In genomic region chr3:126045992-126046786, GRCm38 (mm10) we compare ENCODE assay signal across 13 mouse cellular contexts.
DNase-seq lines count a peak whose midpoint lies in the region; ATAC-seq and TF ChIP-seq lines count a peak whose summit lies in the region.
"Had no signal": no experiment of that assay in that cellular context is flagged by ENCODE, and none has a peak within 500 bp of the region (broad histone marks: within the 10 kb centered on the region; RNA-seq: fewer than 3 reads in every experiment).

No protein-coding gene starts in this region.

- H3K27me3 ChIP-seq in forebrain, postnatal 0 days (ENCODE audit: insufficient read depth, low read length) = no peaks in the 10 kb centered on the region
- H3K27me3 ChIP-seq in forebrain, embryonic 11.5 days (ENCODE audit: control insufficient read depth, insufficient read depth, low read length) = no peaks in the 10 kb centered on the region
- H3K27me3 ChIP-seq in embryonic facial prominence, embryonic 14.5 days (replicated peaks; ENCODE audit: control insufficient read depth, insufficient read depth, low read length) = no peaks in the 10 kb centered on the region
- no peaks in the 10 kb centered on the region for H3K27me3 ChIP-seq in myocyte (ENCODE audit: control insufficient read depth, insufficient read depth, insufficient read length)
- no peaks in the 10 kb centered on the region for H3K27me3 ChIP-seq in liver, embryonic 11.5 days (replicated peaks; ENCODE audit: control insufficient read depth, insufficient read depth, low read length)
- H3K27me3 ChIP-seq: liver, embryonic 13.5 days had no signal

- H3K36me3 ChIP-seq in forebrain, postnatal 0 days (ENCODE audit: insufficient read depth) = no peaks in the 10 kb centered on the region
- H3K36me3 ChIP-seq in forebrain, embryonic 11.5 days (ENCODE audit: control insufficient read depth, insufficient read depth, low read length) = no peaks in the 10 kb centered on the region
- no peaks in the 10 kb centered on the region for H3K36me3 ChIP-seq in embryonic facial prominence, embryonic 14.5 days (ENCODE audit: control insufficient read depth, insufficient read depth, low read length)
- no peaks in the 10 kb centered on the region for H3K36me3 ChIP-seq in myocyte (ENCODE audit: control insufficient read depth, insufficient read depth)
- no peaks in the 10 kb centered on the region for H3K36me3 ChIP-seq in liver, embryonic 11.5 days (ENCODE audit: control insufficient read depth, insufficient read depth, low read length)
- H3K36me3 ChIP-seq: heart, embryonic 10.5 days; liver, embryonic 13.5 days had no signal

- ATAC-seq in forebrain, postnatal 0 days = no peak; the same call in 1 of the 2 replicates
- ATAC-seq in forebrain, embryonic 11.5 days (replicated peaks; ENCODE audit: low FRiP score) = no peak
- no peak for ATAC-seq in embryonic facial prominence, embryonic 14.5 days (ENCODE audit: low read depth)
- no peak for ATAC-seq in liver, embryonic 11.5 days (replicated peaks; ENCODE audit: low FRiP score)
- ATAC-seq: intestine, embryonic 16.5 days had no signal

- H3K4me1 ChIP-seq in forebrain, postnatal 0 days (ENCODE audit: insufficient read depth) = no peaks in the 10 kb centered on the region
- H3K4me1 ChIP-seq in forebrain, embryonic 11.5 days (replicated peaks; ENCODE audit: control insufficient read depth, insufficient read depth, low read length) = no peaks in the 10 kb centered on the region
- no peaks in the 10 kb centered on the region for H3K4me1 ChIP-seq in embryonic facial prominence, embryonic 14.5 days (ENCODE audit: control insufficient read depth, insufficient read depth, low read length)
- H3K4me1 ChIP-seq in liver, embryonic 11.5 days (replicated peaks; ENCODE audit: control insufficient read depth, insufficient read depth, low read length) = no peaks in the 10 kb centered on the region
- H3K4me1 ChIP-seq: heart, embryonic 10.5 days; liver, embryonic 13.5 days had no signal

- no peaks in the 10 kb centered on the region for H3K9me3 ChIP-seq in forebrain, postnatal 0 days (ENCODE audit: low read length)
- no peaks in the 10 kb centered on the region for H3K9me3 ChIP-seq in forebrain, embryonic 11.5 days (ENCODE audit: control insufficient read depth, low read length)
- H3K9me3 ChIP-seq in embryonic facial prominence, embryonic 14.5 days (ENCODE audit: control insufficient read depth, low read length) = no peaks in the 10 kb centered on the region
- no peaks in the 10 kb centered on the region for H3K9me3 ChIP-seq in liver, embryonic 11.5 days (ENCODE audit: control insufficient read depth, low read length)
- H3K9me3 ChIP-seq: heart, embryonic 10.5 days; liver, embryonic 13.5 days had no signal

- H3ac ChIP-seq in myocyte (ENCODE audit: control insufficient read depth, insufficient read length) = no peak overlapping the region

- peak; percentile 64 for DNase-seq in forebrain, postnatal 0 days
- DNase-seq in forebrain, embryonic 11.5 days (ENCODE audit: low spot score) = no peak
- DNase-seq in lung, postnatal 10 days = peak; percentile 2
- no peak for DNase-seq in lung, postnatal 25 days (ENCODE audit: low spot score)
- DNase-seq in embryonic facial prominence, embryonic 14.5 days (ENCODE audit: low spot score) = peak; percentile 56
- DNase-seq in thymus, postnatal 0 days (ENCODE audit: low spot score) = no peak
- no peak for DNase-seq in liver, embryonic 11.5 days (ENCODE audit: low spot score)
- DNase-seq: adrenal gland, adult 2 months; cerebellum, adult 2 months; liver, embryonic 13.5 days had no signal

- H3K27ac ChIP-seq in forebrain, postnatal 0 days (ENCODE audit: low read depth, low read length) = no peak overlapping the region
- H3K27ac ChIP-seq in forebrain, embryonic 11.5 days (ENCODE audit: low read depth, low read length) = no peak overlapping the region
- H3K27ac ChIP-seq in embryonic facial prominence, embryonic 14.5 days (replicated peaks; ENCODE audit: low read depth, low read length) = no peak overlapping the region
- H3K27ac ChIP-seq in liver, embryonic 11.5 days (ENCODE audit: low read depth, low read length) = no peak overlapping the region
- H3K27ac ChIP-seq: heart, embryonic 10.5 days; liver, embryonic 13.5 days had no signal

- no peak overlapping the region for H3K4me3 ChIP-seq in forebrain, postnatal 0 days (ENCODE audit: low read depth, low read length)
- no peak overlapping the region for H3K4me3 ChIP-seq in forebrain, embryonic 11.5 days (ENCODE audit: low read depth, low read length)
- no peak overlapping the region for H3K4me3 ChIP-seq in embryonic facial prominence, embryonic 14.5 days (ENCODE audit: low read depth, low read length)
- H3K4me3 ChIP-seq in myocyte = no peak overlapping the region
- no peak overlapping the region for H3K4me3 ChIP-seq in liver, embryonic 11.5 days (ENCODE audit: low read depth, low read length)
- H3K4me3 ChIP-seq: heart, embryonic 10.5 days; liver, embryonic 13.5 days had no signal

- no peak overlapping the region for H3K9ac ChIP-seq in forebrain, postnatal 0 days
- no peak overlapping the region for H3K9ac ChIP-seq in forebrain, embryonic 11.5 days (ENCODE audit: low read length)
- no peak overlapping the region for H3K9ac ChIP-seq in embryonic facial prominence, embryonic 14.5 days (ENCODE audit: low read depth, low read length)
- H3K9ac ChIP-seq in liver, embryonic 11.5 days (ENCODE audit: low read depth, low read length) = no peak overlapping the region
- H3K9ac ChIP-seq: liver, embryonic 13.5 days had no signal

- H3K79me2 ChIP-seq in myocyte (ENCODE audit: control insufficient read depth, insufficient read depth) = no peaks in the 10 kb centered on the region

- H3K4me2 ChIP-seq in forebrain, postnatal 0 days (ENCODE audit: low read depth) = no peak overlapping the region
- no peak overlapping the region for H3K4me2 ChIP-seq in forebrain, embryonic 11.5 days (ENCODE audit: low read depth, low read length, severe bottlenecking)
- H3K4me2 ChIP-seq in embryonic facial prominence, embryonic 14.5 days (ENCODE audit: low read depth, low read length) = no peak overlapping the region
- H3K4me2 ChIP-seq in myocyte (ENCODE audit: low read depth) = peak overlapping the region; percentile 19
- no peak overlapping the region for H3K4me2 ChIP-seq in liver, embryonic 11.5 days
- H3K4me2 ChIP-seq: liver, embryonic 13.5 days had no signal

- no peak for TF ChIP-seq POLR2A in myocyte (IDR thresholded peaks at IDR 0.05; ENCODE audit: insufficient read length, low read depth)

- 67% methylated on average over 9 of the region's 9 CpGs for WGBS in forebrain, postnatal 0 days
- 81% methylated on average over 9 of the region's 9 CpGs for WGBS in forebrain, embryonic 11.5 days
- WGBS in embryonic facial prominence, embryonic 14.5 days = 49% methylated on average over 9 of the region's 9 CpGs
- 66% methylated on average over 9 of the region's 9 CpGs for WGBS in liver, embryonic 11.5 days

- peak; percentile 55 for TF ChIP-seq CTCF in forebrain, postnatal 0 days (IDR thresholded peaks at IDR 0.05; ENCODE audit: low read depth)

TF ChIP-seq in myocyte, 11 proteins besides CTCF, POLR2A, EP300 and RAD21:
- TF ChIP-seq TCF3 (IDR thresholded peaks at IDR 0.05; ENCODE audit: insufficient read length, low read depth) (no peak), E2F4 (IDR thresholded peaks at IDR 0.05; ENCODE audit: insufficient read depth) (no peak), CEBPB (IDR thresholded peaks at IDR 0.05; ENCODE audit: insufficient read depth, poor library complexity, severe bottlenecking) (no peak), USF1 (IDR thresholded peaks at IDR 0.05; ENCODE audit: low read depth) (no peak), MAX (IDR thresholded peaks at IDR 0.05; ENCODE audit: low read depth) (no peak), MYOD1 (IDR thresholded peaks at IDR 0.05; ENCODE audit: control insufficient read depth in 1 of 3, insufficient read length in 2 of 3, low read depth in 2 of 3) (no peak), POLR2AphosphoS2 (IDR thresholded peaks at IDR 0.05; ENCODE audit: insufficient read length, low read depth) (no peak), MYOG (IDR thresholded peaks at IDR 0.05; ENCODE audit: control insufficient read depth in 1 of 3, insufficient read depth in 1 of 3, insufficient read length in 2 of 3, low read depth in 2 of 3) (no peak), TCF12 (IDR thresholded peaks at IDR 0.05; ENCODE audit: insufficient read depth, poor library complexity, severe bottlenecking) (no peak), SRF (IDR thresholded peaks at IDR 0.05; ENCODE audit: control insufficient read depth, insufficient read length, low read depth) (no peak)

Comparison
In these comparisons a context has a peak if more than half of its experiments do, and no peak if none do; other contexts are left out.
1. DNase-seq: peak in forebrain, postnatal 0 days (single experiment), lung, postnatal 10 days (single experiment) and embryonic facial prominence, embryonic 14.5 days (single experiment); none in forebrain, embryonic 11.5 days (single experiment), lung, postnatal 25 days (single experiment), thymus, postnatal 0 days (single experiment) and liver, embryonic 11.5 days (single experiment).